Mouse (Mus musculus) gastrocnemius, postnatal 36 days (tissue): ENCODE results near the gene Mageb4. TPM values are rescaled to one million over a fixed set of nuclear protein-coding genes. Genes with fewer than 3 reads are reported as not detected.
"Not testable (repeated sequence)": the region's sequence is repeated elsewhere in the genome, so short reads cannot be mapped to it uniquely, and the experiment has no call there.

ENCODE experiments used
- DNase-seq, 2 experiments: peaks; one replicate each; pipeline ENCODE4 v3.0.0; 2022
- intact Hi-C: fragments of 180-260 bp; cut with DNase I; formaldehyde crosslinking; loops from one replicate; pipeline ENCODE4 v1.15.1; 2025
- long read RNA-seq, 2 experiments: library from polyadenylated mRNA; stranded (forward); transcript quantifications; one replicate each; pipeline ENCODE4 v2.0.0; 2021
- total RNA-seq, 2 experiments: library from RNA; stranded (reverse); gene quantifications; 2 replicates each; pipeline ENCODE4 v1.2.3; 2021

The Mageb4 gene
- not detected for total RNA-seq
- long read RNA-seq, experiment 1: 0 reads
- long read RNA-seq, experiment 2: 0 reads

DNA sequence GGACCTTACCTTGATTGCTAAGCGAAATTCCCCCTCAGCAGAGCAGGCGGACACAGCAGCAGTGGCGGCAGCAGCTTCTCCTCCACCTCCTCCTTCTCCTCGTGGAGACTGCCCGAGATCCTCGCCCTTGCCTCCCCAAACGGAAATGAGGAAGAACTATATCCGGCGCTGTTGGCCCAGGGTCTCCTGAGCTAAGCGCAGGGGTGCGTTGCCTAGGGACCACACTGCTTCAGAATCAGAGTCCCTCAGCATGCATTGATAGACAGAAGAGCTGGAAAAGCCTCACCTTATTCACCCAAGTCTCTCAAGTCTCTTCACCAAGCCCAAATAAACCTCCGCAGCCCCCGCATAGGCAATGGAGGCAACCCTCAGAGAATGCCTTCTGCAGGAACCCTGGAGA is at the start of gene Mageb4:
Mageb4 (minus strand) TSS at position 101 of the 400 bp plus-strand sequence.
- intact Hi-C loops, DNase-seq: not testable (repeated sequence)

- DNase-seq, intact Hi-C loops: not testable (repeated sequence)
Measured at GRCm38 (mm10) chrX:86284597-86284996, 20.3 kb downstream of the Mageb4 start.

DNA sequence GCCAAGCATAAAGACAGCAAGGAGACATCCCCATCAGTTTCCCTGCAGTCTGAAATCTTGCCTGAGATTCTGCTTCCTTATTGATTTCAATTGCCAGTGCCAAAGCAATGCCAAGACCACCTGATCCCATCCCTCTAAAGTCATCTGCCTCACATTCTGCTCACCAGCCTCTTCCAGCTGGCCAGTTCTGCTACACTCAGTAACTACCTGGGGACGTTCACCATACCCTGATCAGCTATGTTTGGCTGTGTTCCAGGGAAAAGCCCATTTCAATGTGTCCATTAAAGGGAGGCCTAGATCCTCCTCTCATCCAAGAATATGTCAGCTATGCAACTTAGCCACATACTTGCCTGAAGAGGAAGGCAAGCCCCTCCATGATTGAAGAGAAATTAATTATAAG is 58.9 kb downstream of the Mageb4 start:
- intact Hi-C loops, DNase-seq: not testable (repeated sequence)

DNA sequence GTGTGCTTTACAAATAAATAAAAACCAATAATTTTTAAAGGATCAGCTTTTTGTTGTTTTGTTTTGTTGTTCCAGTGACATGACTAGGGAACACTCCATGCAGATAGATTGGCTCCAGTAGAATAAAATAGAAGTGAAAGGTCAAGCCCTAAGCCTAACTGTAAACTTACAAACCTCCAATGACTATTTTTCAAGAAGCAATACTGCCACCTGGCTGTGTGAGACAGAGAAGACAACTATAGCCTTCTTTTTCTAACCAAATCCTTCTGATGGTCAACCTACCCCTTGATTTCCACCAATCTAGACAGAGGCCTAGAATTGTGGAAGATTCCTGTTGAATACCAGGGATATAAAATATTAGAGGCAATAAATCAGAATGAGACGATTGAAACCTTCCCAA is 67.6 kb downstream of the Mageb4 start:
- no peak for DNase-seq
- intact Hi-C loops: no loop called here

Other genes with a start within 250 kb of the Mageb4 start
- not detected for gene Nr0b1, start 113.3 kb downstream of the Mageb4 start, total RNA-seq